Mouse (Mus musculus) forebrain, embryonic 11.5 days (tissue): ENCODE measurements around the gene Ncbp3. TPM values are rescaled to one million over a fixed set of nuclear protein-coding genes. Genes with fewer than 3 reads are reported as not detected.

ENCODE experiments used
- ATAC-seq: fragments of 200-750 bp; cut with Nextera tagmentation; replicated peaks from 2 replicates; pipeline ENCODE4 v1.8.0; 2017; ENCODE audit warnings: moderate TSS enrichment; ENCODE audit not compliant: low FRiP score
- DNase-seq: peaks from one replicate; pipeline ENCODE4 v3.0.0-alpha.2; 2017; ENCODE audit warnings: low spot score
- H3K27ac ChIP-seq: fragments of 300-500 bp; sonication (generic); 2 replicates; pipeline ENCODE4 v1.5.1; 2014; ENCODE audit warnings: low read depth, low read length
- H3K27me3 ChIP-seq: fragments of 300-500 bp; sonication (generic); 2 replicates; pipeline ENCODE4 v1.6.1; 2014; ENCODE audit warnings: mild to moderate bottlenecking, low read length, mixed read lengths; ENCODE audit not compliant: control insufficient read depth, insufficient read depth
- H3K36me3 ChIP-seq: fragments of 300-500 bp; sonication (generic); 2 replicates; pipeline ENCODE4 v1.6.1; 2014; ENCODE audit warnings: mild to moderate bottlenecking, low read length, moderate library complexity, mixed read lengths; ENCODE audit not compliant: control insufficient read depth, insufficient read depth
- H3K4me1 ChIP-seq: fragments of 300-500 bp; sonication (generic); replicated peaks from 2 replicates; pipeline ENCODE4 v1.6.1; 2014; ENCODE audit warnings: low read length, mixed read lengths; ENCODE audit not compliant: control insufficient read depth, insufficient read depth
- H3K4me2 ChIP-seq: fragments of 300-500 bp; sonication (generic); 2 replicates; pipeline ENCODE4 v1.6.1; 2014; ENCODE audit warnings: low read depth, mild to moderate bottlenecking, low read length, moderate library complexity, mixed read lengths; ENCODE audit not compliant: severe bottlenecking
- H3K4me3 ChIP-seq: fragments of 300-500 bp; sonication (generic); 2 replicates; pipeline ENCODE4 v1.5.1; 2014; ENCODE audit warnings: low read depth, low read length
- H3K9ac ChIP-seq: fragments of 300-500 bp; sonication (generic); 2 replicates; pipeline ENCODE4 v1.6.1; 2014; ENCODE audit warnings: low read length
- H3K9me3 ChIP-seq: fragments of 300-500 bp; sonication (generic); 2 replicates; pipeline ENCODE4 v1.6.1; 2016; ENCODE audit warnings: low read length, mixed read lengths; ENCODE audit not compliant: control insufficient read depth
- WGBS: fragments of 180-500 bp; shearing (Covaris S2); extraction: QIAGEN DNeasy Blood & Tissue Kit; methylation state at CpG from one replicate; pipeline ENCODE4 v1.1.7; 2014; 5-methylcytosine and 5-hydroxymethylcytosine counted together
- polyA plus RNA-seq: library from polyadenylated mRNA; unstranded; fragments of >200 nt; fragmentation: Nextera tagmentation; extraction: Ambion mirVana; gene quantifications from 2 replicates; pipeline ENCODE4 v1.2.1, GENCODE M21; 2014

Ncbp3 gene
- polyA plus RNA-seq, 1 experiment from 2014 or later, result 13.2 TPM

DNA sequence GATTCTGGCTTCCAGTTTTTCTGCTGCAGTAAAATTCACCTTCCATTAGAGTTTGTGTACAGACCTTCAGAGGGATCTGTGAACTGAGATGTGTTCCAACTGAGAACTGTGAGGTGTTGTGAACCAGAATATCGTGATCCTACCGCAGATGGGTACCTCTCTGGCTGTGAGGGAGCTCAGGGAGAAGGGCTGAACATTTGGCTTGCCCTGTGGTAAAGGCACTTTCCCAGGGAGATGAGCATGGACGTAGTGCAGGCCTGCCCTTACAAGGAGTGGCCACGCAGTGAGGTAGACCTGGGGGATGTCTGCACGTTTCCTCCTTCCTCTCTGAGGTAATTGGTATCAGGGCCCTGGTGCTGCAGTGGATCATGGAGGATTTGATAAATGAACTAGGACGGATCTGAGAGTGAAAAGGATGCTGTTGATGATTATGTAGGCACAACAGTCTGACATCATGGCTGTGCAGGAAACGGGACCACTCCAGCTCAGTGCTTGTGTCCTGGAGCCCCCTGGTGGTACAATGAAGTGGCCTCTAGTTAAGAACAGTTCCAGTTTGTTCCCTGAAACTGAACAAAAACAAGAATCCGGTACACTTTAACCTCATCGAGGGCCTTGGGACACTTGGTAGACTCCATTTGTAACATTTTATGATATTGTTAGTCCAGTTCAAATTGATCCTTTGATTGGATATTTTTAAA lies 8.3 kb upstream of the Ncbp3 start:
- H3K4me2 ChIP-seq, result no peak overlapping the region
- ATAC-seq (peak; percentile 50; the same call in 1 of the 2 replicates), DNase-seq (peak; percentile 74)
- no peak overlapping the region for H3K9ac ChIP-seq
- H3K36me3 ChIP-seq, result no peaks in the 10 kb centered on the region
- H3K27ac ChIP-seq, result no peak overlapping the region
- H3K27me3 ChIP-seq, result no peaks in the 10 kb centered on the region
- no peaks in the 10 kb centered on the region for H3K4me1 ChIP-seq
- WGBS, result 59% methylated on average over 9 of the region's 9 CpGs
- H3K4me3 ChIP-seq, result no peak overlapping the region
- H3K9me3 ChIP-seq, result no peaks in the 10 kb centered on the region

- H3K27ac ChIP-seq, result no peak overlapping the region
- no peaks in the 10 kb centered on the region for H3K9me3 ChIP-seq
- no peaks in the 10 kb centered on the region for H3K27me3 ChIP-seq
- DNase-seq, result peak; percentile 35
- ATAC-seq, result no peak
- peaks cover 8% of the 10 kb centered on the region; the same call in 1 of the 2 replicates for H3K4me1 ChIP-seq
- 72% methylated on average over 6 of the region's 6 CpGs for WGBS
- H3K36me3 ChIP-seq, result no peaks in the 10 kb centered on the region
- no peak overlapping the region for H3K9ac ChIP-seq
- H3K4me3 ChIP-seq, result no peak overlapping the region
- no peak overlapping the region for H3K4me2 ChIP-seq
Observed at GRCm38 (mm10) chr11:73044229-73044755, 3.3 kb upstream of the Ncbp3 start.

GRCm38 (mm10) chr11:73044789-73045188 lies 2.8 kb upstream of the Ncbp3 start:
- no peaks in the 10 kb centered on the region for H3K36me3 ChIP-seq
- peaks cover 8% of the 10 kb centered on the region; the same call in 1 of the 2 replicates for H3K4me1 ChIP-seq
- no peaks in the 10 kb centered on the region for H3K9me3 ChIP-seq
- ATAC-seq, result no peak
- H3K4me2 ChIP-seq, result no peak overlapping the region
- H3K27ac ChIP-seq, result no peak overlapping the region
- no peaks in the 10 kb centered on the region for H3K27me3 ChIP-seq
- no peak overlapping the region for H3K9ac ChIP-seq
- DNase-seq, result peak; percentile 43
- no peak overlapping the region for H3K4me3 ChIP-seq
- WGBS, result 82% methylated on average over 4 of the region's 4 CpGs

GRCm38 (mm10) chr11:73048030-73048876 lies 670 bp downstream of the Ncbp3 start:
- peak overlapping the region; percentile 91 for H3K4me3 ChIP-seq
- no peaks in the 10 kb centered on the region for H3K36me3 ChIP-seq
- DNase-seq (no peak), ATAC-seq (peak; percentile 78)
- no peaks in the 10 kb centered on the region for H3K27me3 ChIP-seq
- H3K9ac ChIP-seq, result peak overlapping the region; percentile 87
- H3K4me1 ChIP-seq, result peaks cover 8% of the 10 kb centered on the region; the same call in 1 of the 2 replicates
- H3K27ac ChIP-seq, result peak overlapping the region; percentile 81
- H3K9me3 ChIP-seq, result no peaks in the 10 kb centered on the region
- peak overlapping the region; percentile 85 for H3K4me2 ChIP-seq
- 1% methylated on average over 55 of the region's 55 CpGs for WGBS

- Histone ChIP-seq H3K4me2 (peak overlapping the region; percentile 85), H3K4me1 (peaks cover 8% of the 10 kb centered on the region; the same call in 1 of the 2 replicates), H3K36me3 (no peaks in the 10 kb centered on the region), H3K9ac (peak overlapping the region; percentile 87; the same call in 1 of the 2 replicates), H3K27me3 (no peaks in the 10 kb centered on the region), H3K27ac (no peak overlapping the region), H3K4me3 (peak overlapping the region; percentile 91; the same call in 1 of the 2 replicates), H3K9me3 (no peaks in the 10 kb centered on the region)
- DNase-seq, result peak; percentile 88
- 4% methylated on average over 4 of the region's 4 CpGs for WGBS
- ATAC-seq, result no peak
Observed at GRCm38 (mm10) chr11:73049335-73049734, 1.8 kb downstream of the Ncbp3 start.

GRCm38 (mm10) chr11:73052795-73053194 lies 5.2 kb downstream of the Ncbp3 start:
- Histone ChIP-seq H3K4me3 (no peak overlapping the region), H3K36me3 (no peaks in the 10 kb centered on the region), H3K4me2 (no peak overlapping the region), H3K27ac (no peak overlapping the region), H3K9ac (no peak overlapping the region), H3K27me3 (no peaks in the 10 kb centered on the region), H3K9me3 (no peaks in the 10 kb centered on the region), H3K4me1 (peaks cover 8% of the 10 kb centered on the region; the same call in 1 of the 2 replicates)
- whole genome bisulfite sequencing, result 95% methylated on average over 1 of the region's 1 CpGs
- DNase-seq (no peak), ATAC-seq (no peak)

- DNase-seq, result no peak
- no peaks in the 10 kb centered on the region for H3K4me1 ChIP-seq
- no peak overlapping the region for H3K27ac ChIP-seq
- no peaks in the 10 kb centered on the region for H3K27me3 ChIP-seq
- H3K4me3 ChIP-seq, result no peak overlapping the region
- no peak for ATAC-seq
- no peaks in the 10 kb centered on the region; the same call in 1 of the 2 replicates for H3K36me3 ChIP-seq
- 91% methylated on average over 5 of the region's 5 CpGs for WGBS
- no peaks in the 10 kb centered on the region for H3K9me3 ChIP-seq
- no peak overlapping the region for H3K4me2 ChIP-seq
- H3K9ac ChIP-seq, result no peak overlapping the region
Observed at GRCm38 (mm10) chr11:73057701-73058100, 10.1 kb downstream of the Ncbp3 start.

DNA sequence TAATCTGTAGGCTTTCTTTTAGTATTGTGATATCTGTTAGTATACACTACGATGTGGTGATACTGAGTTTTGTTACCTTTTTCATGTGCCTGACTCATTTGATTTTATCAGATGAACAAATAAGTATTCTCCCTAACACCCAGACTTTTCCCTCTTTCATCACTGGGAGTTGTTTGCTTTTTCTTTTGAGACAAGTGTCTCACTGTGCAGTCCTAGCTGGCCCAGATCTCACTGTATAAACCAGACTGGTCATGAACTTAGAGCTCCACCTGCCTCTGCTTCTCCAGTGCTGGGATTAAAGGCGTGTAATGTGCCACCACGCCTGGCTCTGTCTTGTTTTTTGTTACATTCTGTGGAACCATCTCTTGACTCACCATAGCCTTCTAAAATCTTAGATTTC lies 12.0 kb downstream of the Ncbp3 start:
- Histone ChIP-seq H3K27ac (no peak overlapping the region), H3K36me3 (no peaks in the 10 kb centered on the region; the same call in 1 of the 2 replicates), H3K27me3 (no peaks in the 10 kb centered on the region), H3K4me2 (no peak overlapping the region), H3K9me3 (no peaks in the 10 kb centered on the region), H3K4me3 (no peak overlapping the region), H3K4me1 (no peaks in the 10 kb centered on the region), H3K9ac (no peak overlapping the region)
- WGBS, result 97% methylated on average over 3 of the region's 3 CpGs
- no peak for ATAC-seq
- no peak for DNase-seq
